Mouse (Mus musculus) neural tube, embryonic 11.5 days (tissue): ENCODE results near the gene Mab21l3. TPM values are rescaled to one million over a fixed set of nuclear protein-coding genes. Genes with fewer than 3 reads are reported as not detected.

ENCODE experiments used
- ATAC-seq: fragments of 200-750 bp; cut with Nextera tagmentation; 2 replicates; pipeline ENCODE4 v1.8.0; 2017; ENCODE audit warnings: moderate number of reproducible peaks, mild to moderate bottlenecking, moderate TSS enrichment, moderate library complexity; ENCODE audit not compliant: insufficient read depth, low FRiP score, low TSS enrichment
- DNase-seq: peaks from one replicate; pipeline ENCODE4 v3.0.0-alpha.2; 2015; ENCODE audit warnings: low spot score
- H3K27ac ChIP-seq: fragments of 300-500 bp; sonication (generic); 2 replicates; pipeline ENCODE4 v1.5.1; 2014; ENCODE audit warnings: low read depth, mild to moderate bottlenecking, low read length
- H3K27me3 ChIP-seq: fragments of 300-500 bp; sonication (generic); 2 replicates; pipeline ENCODE4 v1.6.1; 2014; ENCODE audit warnings: mild to moderate bottlenecking, low read length, mixed read lengths; ENCODE audit not compliant: control insufficient read depth, insufficient read depth
- H3K36me3 ChIP-seq: fragments of 300-500 bp; sonication (generic); 2 replicates; pipeline ENCODE4 v1.6.1; 2014; ENCODE audit warnings: mild to moderate bottlenecking, low read length, moderate library complexity, mixed read lengths; ENCODE audit not compliant: control insufficient read depth, insufficient read depth
- H3K4me1 ChIP-seq: fragments of 300-500 bp; sonication (generic); 2 replicates; pipeline ENCODE4 v1.6.1; 2014; ENCODE audit warnings: low read length, mixed read lengths; ENCODE audit not compliant: control insufficient read depth, insufficient read depth
- H3K4me2 ChIP-seq: fragments of 300-500 bp; sonication (generic); 2 replicates; pipeline ENCODE4 v1.6.1; 2014; ENCODE audit warnings: low read depth, mild to moderate bottlenecking, moderate library complexity
- H3K4me3 ChIP-seq: fragments of 300-500 bp; sonication (generic); 2 replicates; pipeline ENCODE4 v1.5.1; 2014; ENCODE audit warnings: low read depth, low read length
- H3K9ac ChIP-seq: fragments of 300-500 bp; sonication (generic); 2 replicates; pipeline ENCODE4 v1.6.1; 2014; ENCODE audit warnings: mild to moderate bottlenecking, low read length
- H3K9me3 ChIP-seq: fragments of 300-500 bp; sonication (generic); 2 replicates; pipeline ENCODE4 v1.6.1; 2016; ENCODE audit warnings: low read length; ENCODE audit not compliant: control insufficient read depth
- WGBS: fragments of 180-500 bp; shearing (Covaris S2); extraction: QIAGEN DNeasy Blood & Tissue Kit; methylation state at CpG from one replicate; pipeline ENCODE4 v1.1.7; 2014; 5-methylcytosine and 5-hydroxymethylcytosine counted together
- polyA plus RNA-seq: library from polyadenylated mRNA; unstranded; fragments of >200 nt; fragmentation: Nextera tagmentation; extraction: Ambion mirVana; gene quantifications from 2 replicates; pipeline ENCODE4 v1.2.1, GENCODE M21; 2014

The Mab21l3 gene
- polyA plus RNA-seq, 1 experiment from 2014 or later = 0.76 TPM

- peaks cover 7% of the 10 kb centered on the region for H3K4me1 ChIP-seq
- 87% methylated on average over 6 of the region's 6 CpGs for WGBS
- H3K36me3 ChIP-seq = no peaks in the 10 kb centered on the region
- H3K27ac ChIP-seq = no peak overlapping the region
- H3K4me3 ChIP-seq = no peak overlapping the region
- no peak overlapping the region for H3K4me2 ChIP-seq
- H3K9me3 ChIP-seq = no peaks in the 10 kb centered on the region
- ATAC-seq (no peak), DNase-seq (no peak)
- H3K9ac ChIP-seq = no peak overlapping the region
- H3K27me3 ChIP-seq = no peaks in the 10 kb centered on the region
Measured at GRCm38 (mm10) chr3:101802746-101803145, 46.0 kb downstream of the Mab21l3 start.

- DNase-seq (no peak), ATAC-seq (no peak)
- peaks cover 7% of the 10 kb centered on the region for H3K4me1 ChIP-seq
- WGBS = 77% methylated on average over 11 of the region's 11 CpGs
- no peaks in the 10 kb centered on the region for H3K9me3 ChIP-seq
- no peak overlapping the region for H3K9ac ChIP-seq
- no peak overlapping the region for H3K4me3 ChIP-seq
- no peak overlapping the region for H3K4me2 ChIP-seq
- H3K36me3 ChIP-seq = no peaks in the 10 kb centered on the region
- H3K27me3 ChIP-seq = no peaks in the 10 kb centered on the region
- no peak overlapping the region for H3K27ac ChIP-seq
Measured at GRCm38 (mm10) chr3:101800596-101801018, 48.2 kb downstream of the Mab21l3 start.

DNA sequence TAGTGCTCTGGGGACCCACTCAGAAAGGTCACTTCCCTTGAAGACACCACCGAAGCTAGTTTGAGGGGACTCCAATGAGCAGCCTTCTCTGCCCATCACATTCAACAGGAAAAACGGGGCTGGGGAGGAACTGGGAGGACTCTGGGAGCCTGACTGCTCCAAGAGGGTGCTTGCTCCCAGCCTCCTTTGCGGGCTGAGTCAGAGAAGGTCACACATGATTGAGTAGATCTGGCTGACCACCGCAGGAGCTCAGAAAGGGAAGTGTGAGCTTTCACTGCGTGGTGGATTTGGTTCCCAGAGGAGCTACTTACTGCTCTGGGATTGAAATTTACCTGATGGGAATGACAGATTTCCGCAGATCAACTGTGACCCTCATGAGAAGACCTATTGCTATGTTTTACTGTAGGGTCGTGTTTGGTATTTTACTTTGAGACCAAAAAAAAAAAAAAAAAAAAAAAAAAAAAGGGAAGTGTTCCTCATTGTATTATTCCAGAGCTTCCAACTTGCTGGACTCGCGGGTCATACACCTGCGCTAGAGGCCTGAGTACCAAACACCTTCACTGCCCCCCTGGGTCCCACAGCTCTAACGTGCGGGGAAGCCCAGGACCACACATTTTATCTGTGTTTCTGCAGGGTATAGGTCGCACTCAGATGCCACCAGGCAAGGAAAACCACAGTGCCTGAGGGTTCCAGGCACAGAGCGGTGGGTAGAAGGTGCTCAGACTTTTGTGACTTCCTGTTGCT is 48.7 kb downstream of the Mab21l3 start:
- Histone ChIP-seq H3K4me1 (peaks cover 6% of the 10 kb centered on the region; the same call in 1 of the 2 replicates), H3K4me3 (no peak overlapping the region), H3K4me2 (no peak overlapping the region), H3K9me3 (no peaks in the 10 kb centered on the region), H3K27me3 (no peaks in the 10 kb centered on the region), H3K36me3 (no peaks in the 10 kb centered on the region), H3K9ac (no peak overlapping the region), H3K27ac (no peak overlapping the region)
- no peak for DNase-seq
- ATAC-seq = no peak
- WGBS = 67% methylated on average over 14 of the region's 14 CpGs

- Histone ChIP-seq H3K4me1 (peaks cover 6% of the 10 kb centered on the region; the same call in 1 of the 2 replicates), H3K9me3 (no peaks in the 10 kb centered on the region), H3K9ac (no peak overlapping the region), H3K27me3 (no peaks in the 10 kb centered on the region), H3K27ac (no peak overlapping the region), H3K4me3 (no peak overlapping the region), H3K4me2 (no peak overlapping the region), H3K36me3 (no peaks in the 10 kb centered on the region)
- 71% methylated on average over 15 of the region's 15 CpGs for WGBS
- no peak for ATAC-seq
- no peak for DNase-seq
Measured at GRCm38 (mm10) chr3:101797830-101798709, 50.7 kb downstream of the Mab21l3 start.

- no peak for ATAC-seq
- H3K27me3 ChIP-seq = no peaks in the 10 kb centered on the region
- peaks cover 6% of the 10 kb centered on the region; the same call in 1 of the 2 replicates for H3K4me1 ChIP-seq
- WGBS = 36% methylated on average over 7 of the region's 7 CpGs
- H3K9ac ChIP-seq = no peak overlapping the region
- no peak overlapping the region for H3K4me2 ChIP-seq
- no peak for DNase-seq
- H3K36me3 ChIP-seq = no peaks in the 10 kb centered on the region
- no peak overlapping the region for H3K4me3 ChIP-seq
- no peaks in the 10 kb centered on the region for H3K9me3 ChIP-seq
- no peak overlapping the region for H3K27ac ChIP-seq
Measured at GRCm38 (mm10) chr3:101796212-101796611, 52.5 kb downstream of the Mab21l3 start.

- H3K4me1 ChIP-seq = peaks cover 6% of the 10 kb centered on the region; the same call in 1 of the 2 replicates
- H3K36me3 ChIP-seq = no peaks in the 10 kb centered on the region
- H3K27me3 ChIP-seq = no peaks in the 10 kb centered on the region
- 83% methylated on average over 15 of the region's 15 CpGs for WGBS
- no peak overlapping the region for H3K27ac ChIP-seq
- ATAC-seq (no peak), DNase-seq (no peak)
- H3K4me2 ChIP-seq = no peak overlapping the region
- no peak overlapping the region for H3K4me3 ChIP-seq
- H3K9ac ChIP-seq = no peak overlapping the region
- no peaks in the 10 kb centered on the region for H3K9me3 ChIP-seq
Measured at GRCm38 (mm10) chr3:101795387-101796039, 53.2 kb downstream of the Mab21l3 start.

GRCm38 (mm10) chr3:101794666-101795065 is 54.1 kb downstream of the Mab21l3 start:
- no peak for DNase-seq
- no peaks in the 10 kb centered on the region for H3K27me3 ChIP-seq
- H3K4me2 ChIP-seq = no peak overlapping the region
- H3K36me3 ChIP-seq = no peaks in the 10 kb centered on the region
- 80% methylated on average over 9 of the region's 9 CpGs for WGBS
- H3K9ac ChIP-seq = no peak overlapping the region
- peaks cover 6% of the 10 kb centered on the region; the same call in 1 of the 2 replicates for H3K4me1 ChIP-seq
- no peak overlapping the region for H3K27ac ChIP-seq
- ATAC-seq = no peak
- H3K9me3 ChIP-seq = no peaks in the 10 kb centered on the region
- H3K4me3 ChIP-seq = no peak overlapping the region

DNA sequence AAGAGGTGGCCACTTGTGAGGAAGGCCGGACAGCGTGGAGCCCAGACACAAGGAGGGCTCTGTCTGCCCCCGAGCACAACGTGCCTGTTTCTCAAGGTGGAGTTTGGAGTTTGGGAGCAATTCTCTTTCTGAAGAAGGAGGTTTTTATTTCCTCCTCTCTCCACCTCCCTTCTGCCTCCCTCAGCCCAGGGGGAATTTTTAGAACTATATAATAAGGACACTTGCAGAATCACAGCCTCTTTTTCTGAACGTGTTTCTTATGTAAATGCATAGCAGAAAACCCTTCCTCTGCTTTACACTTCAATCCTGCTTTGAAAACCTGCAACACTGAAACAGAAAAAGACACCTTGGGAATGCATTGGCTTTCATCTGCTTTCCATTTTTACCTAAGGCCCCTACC is 54.7 kb downstream of the Mab21l3 start:
- WGBS = 68% methylated on average over 5 of the region's 5 CpGs
- H3K4me1 ChIP-seq = peaks cover 6% of the 10 kb centered on the region; the same call in 1 of the 2 replicates
- H3K27me3 ChIP-seq = no peaks in the 10 kb centered on the region
- no peak overlapping the region for H3K4me3 ChIP-seq
- no peak overlapping the region for H3K9ac ChIP-seq
- DNase-seq (no peak), ATAC-seq (no peak)
- H3K4me2 ChIP-seq = no peak overlapping the region
- no peaks in the 10 kb centered on the region for H3K9me3 ChIP-seq
- H3K27ac ChIP-seq = no peak overlapping the region
- H3K36me3 ChIP-seq = no peaks in the 10 kb centered on the region
